Mouse (Mus musculus) adrenal gland, postnatal 10 days (tissue): ENCODE measurements at regions not wholly inside any gene's neighbourhood (a gene's known extent, or its start where the extent isn't known, plus 50 kb on each side); places are given as distances from the start of the nearest gene placed in this dataset.

Experiments
- DNase-seq: peaks from one replicate; pipeline ENCODE4 v3.0.0; 2021; ENCODE audit warnings: mixed read lengths

DNA sequence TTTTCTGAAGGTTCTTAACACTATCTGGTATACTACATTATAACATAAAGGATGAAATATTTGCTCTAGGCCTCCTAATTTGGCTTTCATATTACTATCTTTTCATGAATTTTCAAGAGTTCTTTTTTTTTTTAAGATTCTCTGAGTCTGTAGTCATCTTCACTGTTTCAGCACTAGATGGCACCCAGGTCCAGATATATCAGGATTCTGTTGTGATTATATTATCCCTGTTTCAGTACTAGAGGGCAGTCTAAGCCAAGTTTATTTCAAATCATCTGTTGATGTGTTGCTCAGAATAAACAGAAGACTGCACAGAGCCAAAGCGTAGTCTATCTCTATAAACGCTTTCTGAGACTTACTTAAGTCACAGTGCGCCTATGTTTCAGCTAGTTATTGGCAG is 1760.2 kb upstream of the Acvr2a start:
- no peak for DNase-seq

DNA sequence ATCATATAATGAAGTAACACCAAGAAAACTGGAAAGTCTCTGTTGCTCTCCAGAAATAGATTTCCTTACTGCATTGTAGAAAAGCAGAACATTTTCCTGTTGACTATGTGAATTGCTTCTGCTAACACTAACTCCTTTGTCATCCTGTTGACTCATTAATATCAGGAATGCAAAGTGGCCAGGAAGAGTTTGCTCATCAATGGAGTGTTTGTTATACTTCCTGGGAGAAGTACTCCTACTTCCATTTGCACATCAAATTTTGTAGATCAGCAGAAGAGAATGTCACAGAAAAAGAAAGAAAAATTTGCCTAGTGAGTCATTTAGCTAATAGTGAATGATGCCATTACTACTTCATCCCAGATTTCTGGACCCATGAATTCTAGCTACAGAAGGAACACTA is 1739.7 kb upstream of the Acvr2a start:
- no peak for DNase-seq

DNA sequence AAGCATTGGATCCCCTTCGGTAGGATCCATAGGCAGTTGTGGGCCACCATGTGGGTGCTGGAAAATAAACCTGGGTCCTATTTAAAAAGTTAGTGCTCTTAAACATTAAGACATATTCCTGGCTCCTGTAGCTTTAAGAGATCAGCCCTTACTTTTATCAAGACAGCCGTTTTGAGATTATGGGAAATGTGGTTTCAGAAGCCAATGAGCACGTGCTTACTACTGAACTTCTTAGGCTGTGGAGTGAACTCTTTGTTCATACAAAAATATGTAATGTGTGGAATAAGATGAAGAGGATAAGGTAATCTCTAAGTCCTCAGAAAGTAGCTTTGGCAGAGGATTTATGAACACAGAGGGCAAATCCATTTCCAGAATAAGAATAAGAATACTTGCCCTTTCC is 1738.7 kb upstream of the Acvr2a start:
- no peak for DNase-seq

DNA sequence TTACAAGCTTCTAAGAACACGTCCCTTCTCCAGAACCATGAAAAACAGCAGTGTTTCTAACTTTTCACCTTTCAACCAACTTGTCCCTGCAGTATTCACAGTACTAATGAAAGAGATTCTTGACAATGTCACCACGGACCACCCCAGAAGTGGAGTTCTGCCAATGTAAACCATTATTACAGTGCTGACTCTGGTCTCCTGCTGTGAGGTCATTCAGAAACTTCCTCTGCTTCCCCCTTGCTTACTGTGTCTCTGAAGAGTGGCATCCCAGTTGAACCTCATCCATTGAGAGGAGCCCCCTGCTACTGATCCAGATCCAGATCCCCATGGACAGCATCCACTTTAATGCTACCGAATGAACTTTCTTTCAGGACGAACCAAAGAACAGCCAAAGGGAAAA is 1725.3 kb upstream of the Acvr2a start:
- peak; percentile 1 for DNase-seq

DNA sequence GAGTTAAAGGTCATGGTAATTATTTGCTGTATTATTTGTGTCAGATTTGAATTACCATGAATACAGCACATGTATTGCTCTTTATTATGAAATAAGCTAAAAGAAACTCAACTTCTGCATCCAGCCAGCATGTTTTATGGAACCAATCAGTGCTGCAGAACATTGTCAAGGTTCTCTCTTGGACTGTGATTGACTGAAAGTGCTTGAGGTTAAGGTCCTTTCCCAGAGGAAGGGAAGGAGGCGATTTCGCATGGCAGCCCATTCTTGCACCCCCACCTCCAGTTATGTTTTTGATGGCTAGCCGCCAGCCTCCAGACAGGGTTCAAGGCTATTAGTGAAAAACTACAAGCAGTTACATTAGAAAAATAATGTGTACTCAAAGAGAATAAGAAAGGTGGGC is 1717.9 kb upstream of the Acvr2a start:
- DNase-seq: peak; percentile 25

DNA sequence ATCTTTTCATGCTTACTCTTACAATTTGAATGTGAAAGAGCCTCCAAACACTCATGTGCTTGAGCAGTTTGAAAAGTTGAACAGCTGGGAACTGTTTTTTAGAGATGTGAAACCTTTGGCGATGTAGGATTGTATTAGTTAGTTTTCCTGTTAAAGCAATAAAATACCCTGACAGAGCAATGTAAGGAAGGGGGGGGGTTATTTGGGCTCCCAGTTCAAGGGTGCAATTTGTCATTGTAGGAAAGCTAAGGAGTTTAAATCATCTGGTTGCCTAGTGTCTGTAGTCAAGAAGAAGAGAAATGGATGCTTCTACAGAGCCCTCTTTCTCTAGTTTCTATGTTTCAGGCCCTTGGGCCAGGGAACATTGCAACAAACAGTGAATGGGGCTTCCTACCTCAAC is 1674.5 kb upstream of the Acvr2a start:
- DNase-seq: no peak

DNA sequence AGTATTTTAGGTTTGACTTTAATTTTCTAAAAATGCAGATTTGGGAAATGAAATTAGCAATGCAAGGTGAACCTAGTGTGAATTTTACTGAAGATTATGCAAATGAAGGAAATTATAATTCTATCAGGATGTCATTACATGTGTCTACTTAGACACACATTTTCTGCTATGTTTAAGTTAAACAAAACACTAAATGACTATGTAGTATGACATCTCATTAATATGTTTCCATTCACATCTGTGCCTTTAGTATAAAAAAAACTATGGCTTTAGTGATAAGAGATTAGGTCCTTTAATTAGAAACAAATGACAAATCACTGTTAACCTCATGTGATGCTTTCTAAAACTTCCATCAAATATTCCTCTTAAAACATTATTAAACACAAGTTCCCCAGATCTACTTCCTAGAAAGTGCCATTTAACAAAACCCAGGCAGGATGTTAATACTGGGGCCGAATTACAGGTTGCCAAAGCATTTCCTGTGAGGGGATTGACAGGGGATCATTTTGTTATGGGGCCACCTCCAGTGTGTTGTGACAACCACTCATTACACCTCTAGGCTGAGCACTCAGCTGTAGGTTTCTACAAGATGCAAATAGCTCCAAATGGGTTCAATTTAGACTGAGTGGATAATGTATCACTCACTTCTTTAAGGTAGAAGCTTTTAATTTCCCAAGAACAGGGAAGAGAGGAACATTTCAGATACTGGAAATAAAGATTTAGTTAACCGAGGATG is 1629.7 kb upstream of the Acvr2a start:
- no peak for DNase-seq
